Mouse (Mus musculus) urinary bladder, adult 18-20 months (tissue): ENCODE results near the gene Wfs1.
"Not testable (repeated sequence)": the region's sequence is repeated elsewhere in the genome, so short reads cannot be mapped to it uniquely, and the experiment has no call there.

Experiments
- DNase-seq, 2 experiments: peaks; one replicate each; pipeline ENCODE4 v3.0.0; 2022; ENCODE audit warnings: low spot score in 2 of 2, mixed read lengths in 2 of 2

Gene Wfs1

DNA sequence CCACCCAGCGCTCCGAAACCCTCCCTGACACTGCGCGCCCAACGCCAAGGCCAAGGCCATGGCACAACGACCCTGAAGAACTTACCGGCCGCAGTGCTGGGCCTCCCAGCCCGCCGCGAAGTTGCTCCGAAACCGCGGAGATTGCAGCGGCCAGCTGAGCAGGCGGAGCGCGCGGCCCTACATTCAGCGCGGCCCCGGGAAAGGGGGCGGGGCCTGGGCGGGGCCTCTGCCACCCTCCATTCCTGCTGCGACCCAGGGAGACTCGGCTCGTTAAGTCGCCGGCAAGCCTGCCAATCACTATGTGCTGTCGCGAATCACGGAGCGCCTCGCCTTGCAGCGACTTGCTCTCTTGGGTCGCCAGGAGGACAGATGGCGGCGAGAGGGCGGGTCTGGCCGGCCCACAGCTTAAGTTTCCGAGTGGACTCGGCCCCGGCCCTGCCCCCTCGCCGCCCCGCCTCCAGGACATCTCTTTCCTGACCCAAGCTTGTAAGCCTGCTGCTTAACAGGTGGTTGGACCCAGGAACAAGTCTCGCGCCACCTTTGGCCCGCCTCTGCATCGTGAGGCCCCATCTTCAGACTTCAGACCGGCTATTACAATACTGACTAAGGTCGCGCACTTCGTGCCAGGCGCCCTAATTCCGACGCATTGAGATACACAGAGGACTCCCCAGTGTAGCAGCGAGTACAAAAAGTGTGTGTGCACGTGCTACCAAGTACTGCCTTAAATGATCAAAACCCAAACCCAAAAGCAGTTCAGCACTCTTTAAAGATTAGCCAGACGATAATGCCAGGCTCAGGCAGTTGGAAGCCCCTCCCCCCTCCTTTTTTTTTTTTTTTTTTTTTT is at the start of gene Wfs1:
Gene Wfs1 (minus strand): TSS at position 425 of the 844 bp plus-strand sequence.
- peak; percentile 85 to 98 for DNase-seq

GRCm38 (mm10) chr5:37036884-37037283 is 47.9 kb upstream of the Wfs1 start:
- no peak for DNase-seq

DNA sequence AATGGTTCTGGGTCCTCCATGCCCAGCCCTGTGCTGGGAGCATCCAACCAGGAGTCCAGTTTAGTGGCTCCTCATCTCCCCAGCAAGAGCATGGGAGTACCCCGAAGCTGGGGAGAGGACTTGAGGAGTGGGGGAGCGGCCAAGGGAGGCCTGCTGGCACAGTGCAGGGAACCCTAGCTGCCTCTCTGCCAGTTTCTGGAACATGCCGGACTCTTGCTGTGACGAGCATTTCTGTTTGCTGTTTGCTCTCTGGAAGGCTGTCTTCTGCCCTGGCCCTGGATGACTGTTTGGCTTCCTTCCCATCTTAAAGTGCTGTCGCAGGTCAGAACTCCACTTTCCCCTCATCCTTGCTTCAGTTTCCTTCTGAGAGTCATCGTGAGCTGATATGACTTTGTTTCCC is 46.9 kb upstream of the Wfs1 start:
- no peak for DNase-seq

DNA sequence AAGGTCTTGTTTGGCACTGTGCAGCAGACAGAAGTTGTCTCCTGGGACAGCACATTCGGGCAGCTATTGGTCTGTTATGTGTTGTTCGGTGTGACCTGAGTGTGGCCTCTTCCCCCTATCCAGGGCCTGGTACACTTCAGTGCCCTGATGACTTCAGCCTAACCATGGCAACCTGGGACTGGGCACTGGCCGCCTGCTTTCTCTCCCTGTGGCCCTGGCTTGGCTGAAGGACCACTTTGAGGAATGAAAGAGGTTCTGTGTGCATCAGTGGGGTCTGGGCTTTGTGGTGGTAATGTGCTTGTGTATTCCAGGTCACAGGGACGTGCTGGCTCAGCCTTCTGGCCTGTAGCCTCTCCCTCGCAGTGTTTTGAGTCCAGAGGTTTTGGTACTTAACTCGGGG is 46.2 kb upstream of the Wfs1 start:
- DNase-seq: no peak

DNA sequence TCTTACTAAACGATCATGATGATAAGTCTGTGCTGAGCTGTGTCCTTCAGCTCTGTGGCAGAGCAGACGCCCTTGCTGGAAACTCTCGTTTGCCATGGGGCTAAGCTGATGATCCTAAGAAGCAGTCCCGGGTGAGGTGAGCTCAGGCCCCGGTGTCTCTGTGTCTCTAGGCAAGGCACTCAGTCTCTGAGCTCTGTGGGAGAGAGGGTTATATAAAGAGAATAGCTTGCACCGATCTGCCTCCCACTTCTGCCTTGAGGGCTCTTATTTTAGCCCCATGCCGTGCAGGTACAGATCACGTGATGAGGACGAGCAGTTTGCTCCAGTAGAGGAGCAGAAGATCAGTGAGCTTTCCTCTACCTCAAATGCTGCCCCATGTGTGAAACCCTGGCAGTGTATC is 41.7 kb upstream of the Wfs1 start:
- DNase-seq: no peak

DNA sequence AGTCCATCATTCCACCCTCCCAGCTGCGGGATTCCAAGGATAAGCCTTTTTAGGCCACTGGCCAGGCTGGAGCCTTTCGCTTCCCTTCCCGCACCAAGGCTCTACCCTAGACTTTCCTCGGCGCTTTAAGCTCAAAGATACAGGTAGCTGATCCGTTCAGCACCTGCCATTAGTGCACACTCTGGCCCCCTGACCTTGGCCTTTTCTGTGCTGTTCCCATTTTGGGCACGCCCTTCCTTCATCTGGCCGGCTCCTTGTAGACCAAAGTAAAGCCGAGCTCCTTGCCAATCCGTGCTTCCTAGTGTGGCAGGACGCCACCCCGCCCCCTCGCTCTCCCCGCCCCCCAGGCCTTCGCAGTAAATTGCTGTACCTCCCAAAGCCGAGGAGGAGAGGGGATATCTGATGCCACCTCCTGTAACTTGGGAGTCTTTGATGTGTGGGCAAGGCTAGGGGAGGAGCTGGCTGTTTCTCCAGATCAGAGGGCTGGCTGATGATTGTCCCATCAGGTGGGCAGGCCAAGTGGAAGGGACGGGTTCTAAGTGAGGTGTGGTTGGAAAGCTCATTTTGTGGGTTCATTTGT is 40.4 kb upstream of the Wfs1 start:
- no peak for DNase-seq

DNA sequence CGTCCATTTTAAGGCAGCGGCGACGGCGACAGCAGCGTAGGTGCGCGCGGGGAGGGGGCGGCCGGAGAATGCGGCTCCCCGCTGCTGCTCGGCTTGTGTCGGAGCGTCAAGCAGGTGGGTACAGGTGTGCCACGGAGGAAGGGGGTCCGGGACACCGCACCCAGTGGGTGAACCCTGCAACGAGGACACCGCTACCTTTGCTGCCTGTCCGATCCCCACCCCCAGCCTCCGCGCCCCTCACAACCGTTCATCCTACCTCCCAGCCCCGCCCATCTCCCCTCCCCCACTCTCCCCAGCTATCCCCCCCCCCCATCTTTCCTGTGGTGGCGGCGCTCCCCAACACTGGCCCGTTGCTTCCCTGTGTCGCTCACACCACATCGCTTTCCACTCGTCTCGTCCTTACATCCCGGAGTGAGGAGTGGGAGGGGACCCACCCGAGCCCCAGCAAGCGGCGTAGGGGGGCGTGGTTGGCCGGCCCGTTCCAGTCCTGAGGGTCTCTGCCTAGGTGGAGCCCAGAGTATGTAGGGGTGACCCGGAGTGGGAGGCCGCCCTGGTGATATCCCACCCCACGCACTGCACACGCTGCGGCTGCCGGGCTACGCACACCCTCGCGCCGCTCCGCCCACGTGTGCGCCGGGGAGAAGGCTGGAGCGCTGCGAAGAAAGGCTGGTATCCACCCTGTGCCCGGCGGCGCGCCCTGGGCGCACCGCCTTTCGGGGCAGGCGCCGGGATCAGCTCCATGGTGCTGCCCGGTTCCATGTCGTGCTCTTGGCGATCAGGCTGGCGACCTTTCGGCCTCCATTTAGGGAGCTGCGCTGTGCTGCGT is 39.7 kb upstream of the Wfs1 start:
- DNase-seq: no peak

DNA sequence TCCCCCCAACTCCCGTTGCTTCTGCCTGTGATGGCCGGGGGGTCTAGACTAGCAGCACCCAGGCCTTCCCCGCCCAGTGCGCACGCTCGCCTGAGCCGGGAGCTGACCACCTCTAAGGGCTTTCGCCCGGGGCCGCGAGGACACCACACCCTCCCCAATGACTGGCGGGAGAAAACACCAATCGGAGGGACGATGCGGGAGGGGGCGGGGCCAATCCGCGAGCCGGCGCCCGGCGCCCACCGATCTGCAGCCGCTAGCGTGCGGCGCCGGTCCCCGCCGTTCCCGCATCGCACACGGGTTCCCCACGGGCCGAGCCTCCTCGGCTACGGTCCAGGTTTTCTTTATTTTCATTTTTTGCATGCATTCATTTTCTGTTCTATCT is 39.1 kb upstream of the Wfs1 start:
- peak; percentile 37 to 65 for DNase-seq

GRCm38 (mm10) chr5:37027701-37028100 is 38.7 kb upstream of the Wfs1 start:
- no peak for DNase-seq

DNA sequence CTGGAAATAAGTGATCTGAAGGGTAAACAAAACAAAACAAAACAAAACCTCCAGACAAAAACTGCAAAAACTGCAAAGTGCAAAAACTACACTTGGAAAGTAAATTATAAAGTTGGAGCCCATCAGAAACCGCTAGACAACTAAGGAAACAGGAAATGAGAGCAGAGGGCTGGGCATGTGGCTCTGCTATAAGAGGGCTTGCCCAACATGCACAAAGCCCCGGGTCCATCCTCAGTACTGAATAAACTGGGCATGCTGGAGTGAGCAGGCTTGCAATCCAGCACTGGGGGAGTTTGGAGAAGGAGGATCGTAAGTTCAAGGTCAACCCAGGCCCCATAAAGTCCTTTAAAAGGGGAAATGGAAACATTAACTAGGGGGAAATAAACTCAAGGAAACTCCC is 28.2 kb upstream of the Wfs1 start:
- no peak for DNase-seq

- peak in 1 of 2 experiments; percentile 38 for DNase-seq
These were observed 26.8 kb upstream of the Wfs1 start for GRCm38 (mm10) chr5:37015612-37016310.

DNA sequence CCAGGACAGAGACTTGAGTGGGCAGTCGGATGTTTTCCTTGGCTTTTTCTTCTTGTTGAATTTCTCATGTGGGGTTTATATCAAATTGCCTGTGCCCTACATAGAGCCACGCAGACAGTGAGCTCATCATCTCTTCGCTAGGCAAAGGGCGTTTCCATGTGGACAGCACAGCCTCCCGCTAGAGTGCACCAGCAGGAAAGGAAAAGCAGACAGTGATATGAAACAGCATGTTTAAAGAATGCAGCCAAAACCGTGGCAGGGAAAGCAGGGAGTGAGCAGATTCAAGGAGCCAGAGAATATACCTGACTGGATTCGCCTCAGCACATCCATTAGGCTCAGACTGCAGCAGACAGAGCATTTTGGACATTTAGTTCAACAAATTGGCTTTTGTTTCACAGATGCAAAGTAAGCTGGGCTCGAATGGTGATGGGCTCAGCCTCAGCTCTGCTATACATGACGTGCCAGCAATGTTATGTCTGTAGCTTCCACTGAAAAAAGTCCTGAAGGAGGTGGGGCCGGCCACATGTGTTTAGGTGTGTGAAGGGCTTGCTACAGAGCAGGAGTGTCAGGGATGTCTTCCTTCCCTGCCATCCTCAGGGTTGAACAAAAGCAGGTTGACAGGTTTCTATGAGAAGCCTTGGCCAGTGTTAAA is 21.8 kb upstream of the Wfs1 start:
- DNase-seq: no peak

- DNase-seq: not testable (repeated sequence)
These were observed 20.8 kb upstream of the Wfs1 start for GRCm38 (mm10) chr5:37009761-37010160.

GRCm38 (mm10) chr5:37002001-37002400 is 13.0 kb upstream of the Wfs1 start:
- DNase-seq: peak; percentile 53 to 62

- no peak for DNase-seq
These were observed 12.0 kb upstream of the Wfs1 start for GRCm38 (mm10) chr5:37001002-37001401.

DNA sequence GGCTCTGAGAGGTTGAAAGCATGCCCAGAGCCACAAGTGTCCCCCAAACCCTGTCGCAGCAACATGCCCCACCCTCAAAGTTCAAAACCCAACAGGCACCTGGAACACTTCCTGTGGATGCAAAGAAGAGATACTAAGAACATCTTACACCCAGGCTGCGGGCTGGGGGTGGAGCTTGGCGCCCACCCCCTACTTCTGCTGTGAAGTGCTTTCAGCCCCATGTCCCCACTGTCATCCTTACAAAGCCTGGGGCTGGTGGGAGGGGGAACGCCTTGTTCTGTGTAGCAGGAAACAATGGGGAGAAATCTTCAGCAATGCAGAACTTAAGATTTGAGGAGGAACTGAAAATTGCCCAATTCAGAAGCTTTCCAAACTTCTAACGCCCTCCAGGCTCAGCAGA is 9.0 kb upstream of the Wfs1 start:
- DNase-seq: no peak

DNA sequence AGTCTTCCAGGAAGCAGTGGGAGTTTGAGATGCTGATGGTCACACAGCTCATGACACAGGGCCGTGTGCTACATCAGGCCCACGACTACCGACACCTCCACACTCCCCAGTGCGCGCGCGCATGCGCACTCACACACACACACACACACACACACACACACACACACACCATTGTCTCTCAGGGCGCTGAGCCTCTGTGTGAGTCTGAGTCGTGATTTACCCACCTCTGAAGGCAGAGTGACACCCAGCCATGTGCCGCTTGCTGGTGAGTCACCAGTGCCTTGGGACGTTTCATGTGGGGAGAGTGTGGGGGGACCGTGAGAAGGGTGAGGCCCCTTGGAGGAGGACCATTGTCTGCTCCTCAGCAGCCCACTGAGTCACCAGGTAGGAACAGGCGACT is 7.4 kb upstream of the Wfs1 start:
- no peak for DNase-seq

- no peak for DNase-seq
These were observed 1.8 kb upstream of the Wfs1 start for GRCm38 (mm10) chr5:36990631-36991350.

DNA sequence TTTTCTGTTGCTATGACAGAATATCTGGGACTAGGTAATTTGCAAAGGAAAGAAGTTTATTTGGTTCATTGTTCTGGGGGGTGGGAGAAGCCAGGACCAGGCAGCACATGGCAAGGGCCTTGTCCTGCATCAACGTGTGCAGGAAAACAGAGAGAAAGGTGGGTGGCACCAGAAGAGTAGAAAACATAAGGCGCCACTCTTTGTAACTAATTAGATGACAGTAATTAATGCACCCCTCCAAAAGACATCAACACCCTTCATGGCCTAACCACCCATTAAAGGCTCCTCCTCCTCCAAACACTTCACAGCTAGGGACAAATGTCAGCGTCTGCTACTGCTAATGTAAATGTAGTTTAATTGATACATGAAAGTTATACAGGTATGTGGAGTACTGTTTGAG is 1.2 kb upstream of the Wfs1 start:
- DNase-seq: no peak

DNA sequence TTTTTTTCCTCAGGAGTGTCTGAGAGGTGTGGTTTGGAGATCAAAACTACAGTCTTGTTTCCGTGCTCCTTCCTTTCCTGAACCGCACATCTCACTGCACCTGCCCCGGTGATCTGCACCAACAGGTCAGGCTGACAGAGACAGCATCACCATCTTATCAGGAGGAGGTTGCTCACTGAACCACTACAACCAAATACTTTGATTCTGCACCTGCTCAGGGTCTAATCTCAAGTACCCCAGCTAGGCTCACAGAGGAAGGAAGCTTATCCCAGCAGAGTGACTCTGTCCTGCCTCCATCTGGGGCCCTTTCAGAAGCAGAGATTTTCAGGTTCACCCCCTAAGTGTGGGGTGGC is 596 bp upstream of the Wfs1 start:
- no peak for DNase-seq
